Mouse (Mus musculus) spleen, adult 2 months (tissue): ENCODE data around the gene Ccdc63.

Experiments
- CTCF ChIP-seq: fragments of 200-500 bp; IDR thresholded peaks from 2 replicates; pipeline ENCODE4 v1.5.1; 2011; ENCODE audit warnings: mild to moderate bottlenecking, inconsistent platforms; ENCODE audit not compliant: insufficient read depth, insufficient read length, insufficient replicate concordance; ENCODE audit errors: extremely low read depth
- POLR2A ChIP-seq: fragments of 200-500 bp; IDR thresholded peaks from 2 replicates; pipeline ENCODE4 v1.6.1; 2011; ENCODE audit warnings: low read depth, low read length, inconsistent platforms

- TF ChIP-seq POLR2A: no peak
- no peak for TF ChIP-seq CTCF
Measured at GRCm38 (mm10) chr5:122171058-122171457, 30.4 kb upstream of the Ccdc63 start.
